Mouse (Mus musculus) midbrain, embryonic 13.5 days (tissue): ENCODE measurements around the gene Raf1. TPM values are rescaled to one million over a fixed set of nuclear protein-coding genes. Genes with fewer than 3 reads are reported as not detected.

ENCODE experiments used
- ATAC-seq: fragments of 200-750 bp; cut with Nextera tagmentation; 2 replicates; pipeline ENCODE4 v1.8.0; 2017; ENCODE audit warnings: mild to moderate bottlenecking, moderate TSS enrichment, moderate library complexity
- H3K27ac ChIP-seq: fragments of 300-500 bp; sonication (generic); 2 replicates; pipeline ENCODE4 v1.5.1; 2015; ENCODE audit warnings: inconsistent platforms, mild to moderate bottlenecking, moderate library complexity
- H3K27me3 ChIP-seq: fragments of 300-500 bp; sonication (generic); 2 replicates; pipeline ENCODE4 v1.6.1; 2015; ENCODE audit warnings: mild to moderate bottlenecking, inconsistent platforms
- H3K36me3 ChIP-seq: fragments of 300-500 bp; sonication (generic); 2 replicates; pipeline ENCODE4 v1.6.1; 2015; ENCODE audit warnings: mild to moderate bottlenecking, inconsistent platforms
- H3K4me1 ChIP-seq: fragments of 300-500 bp; sonication (generic); replicated peaks from 2 replicates; pipeline ENCODE4 v1.6.1; 2015; ENCODE audit warnings: inconsistent platforms
- H3K4me2 ChIP-seq: fragments of 300-500 bp; sonication (generic); replicated peaks from 2 replicates; pipeline ENCODE4 v1.6.1; 2015; ENCODE audit warnings: moderate library complexity, mild to moderate bottlenecking, inconsistent platforms
- H3K4me3 ChIP-seq: fragments of 300-500 bp; sonication (generic); replicated peaks from 2 replicates; pipeline ENCODE4 v1.5.1; 2015; ENCODE audit warnings: mild to moderate bottlenecking, inconsistent platforms
- H3K9ac ChIP-seq: fragments of 300-500 bp; sonication (generic); replicated peaks from 2 replicates; pipeline ENCODE4 v1.6.1; 2015; ENCODE audit warnings: mild to moderate bottlenecking, inconsistent platforms
- H3K9me3 ChIP-seq: fragments of 300-500 bp; sonication (generic); 2 replicates; pipeline ENCODE4 v1.6.1; 2016; ENCODE audit warnings: mild to moderate bottlenecking, inconsistent platforms
- WGBS: fragments of 180-500 bp; shearing (Covaris S2); methylation state at CpG from one replicate; pipeline ENCODE4 v1.1.7; 2015; 5-methylcytosine and 5-hydroxymethylcytosine counted together
- polyA plus RNA-seq: library from polyadenylated mRNA; unstranded; fragments of >200 nt; fragmentation: Nextera tagmentation; extraction: Ambion mirVana; gene quantifications from 2 replicates; pipeline ENCODE4 v1.2.1, GENCODE M21; 2015

Gene Raf1
- polyA plus RNA-seq, 1 experiment from 2014 or later, result 159 TPM

GRCm38 (mm10) chr6:115601715-115602523 lies 74.5 kb downstream of the Raf1 start, which contains the start of gene Mkrn2:
Gene Mkrn2, plus strand, starts transcription at chr6:115601902.
- Histone ChIP-seq H3K27me3 (no peaks in the 10 kb centered on the region), H3K4me1 (peaks cover 18% of the 10 kb centered on the region), H3K9me3 (no peaks in the 10 kb centered on the region), H3K4me2 (peak within 1 kb of the TSS; percentile 65), H3K27ac (peak within 1 kb of the TSS; percentile 77), H3K4me3 (peak within 1 kb of the TSS; percentile 82), H3K9ac (peak within 1 kb of the TSS; percentile 86), H3K36me3 (peaks cover 3% of the 10 kb centered on the region; the same call in 1 of the 2 replicates)
- ATAC-seq, result peak; percentile 94
- under 1% methylated on average over 57 of the region's 61 CpGs for WGBS

- Histone ChIP-seq H3K36me3 (peaks cover 2% of the 10 kb centered on the region; the same call in 1 of the 2 replicates), H3K27me3 (no peaks in the 10 kb centered on the region), H3K9ac (no peak overlapping the region), H3K4me2 (peak overlapping the region; percentile 65), H3K27ac (no peak overlapping the region), H3K9me3 (no peaks in the 10 kb centered on the region), H3K4me3 (peak overlapping the region; percentile 82), H3K4me1 (peaks cover 15% of the 10 kb centered on the region)
- ATAC-seq, result peak; percentile 37
- WGBS, result 67% methylated on average over 4 of the region's 4 CpGs
These were observed 75.1 kb downstream of the Raf1 start for GRCm38 (mm10) chr6:115601322-115601714.

- H3K4me3 ChIP-seq, result no peak overlapping the region
- no peak overlapping the region for H3K9ac ChIP-seq
- H3K27ac ChIP-seq, result no peak overlapping the region
- no peak for ATAC-seq
- no peaks in the 10 kb centered on the region for H3K27me3 ChIP-seq
- H3K4me1 ChIP-seq, result no peaks in the 10 kb centered on the region
- WGBS, result 69% methylated on average over 3 of the region's 3 CpGs
- no peaks in the 10 kb centered on the region for H3K36me3 ChIP-seq
- H3K4me2 ChIP-seq, result no peak overlapping the region
- no peaks in the 10 kb centered on the region for H3K9me3 ChIP-seq
These were observed 80.8 kb downstream of the Raf1 start for GRCm38 (mm10) chr6:115595667-115596066.

- ATAC-seq, result no peak
- 90% methylated on average over 3 of the region's 3 CpGs for WGBS
These were observed 82.0 kb downstream of the Raf1 start for GRCm38 (mm10) chr6:115594463-115594862.

GRCm38 (mm10) chr6:115593252-115593651 lies 83.2 kb downstream of the Raf1 start:
- H3K27me3 ChIP-seq, result no peaks in the 10 kb centered on the region
- no peak for ATAC-seq
- no peaks in the 10 kb centered on the region for H3K4me1 ChIP-seq
- no peak overlapping the region for H3K9ac ChIP-seq
- WGBS, result 73% methylated on average over 4 of the region's 4 CpGs
- no peaks in the 10 kb centered on the region for H3K36me3 ChIP-seq
- no peak overlapping the region for H3K4me3 ChIP-seq
- no peak overlapping the region for H3K27ac ChIP-seq
- no peak overlapping the region for H3K4me2 ChIP-seq
- no peaks in the 10 kb centered on the region for H3K9me3 ChIP-seq

More at GRCm38 (mm10) chr6:115594463-115594862, 82.0 kb downstream of the Raf1 start:
- Histone ChIP-seq H3K4me2 (no peak overlapping the region), H3K4me3 (no peak overlapping the region), H3K27ac (no peak overlapping the region), H3K9ac (no peak overlapping the region), H3K27me3 (no peaks in the 10 kb centered on the region), H3K9me3 (no peaks in the 10 kb centered on the region), H3K4me1 (no peaks in the 10 kb centered on the region), H3K36me3 (no peaks in the 10 kb centered on the region)

GRCm38 (mm10) chr6:115592458-115592857 lies 84.0 kb downstream of the Raf1 start, which contains the start of gene Mkrn2os:
Gene Mkrn2os, minus strand, starts transcription at chr6:115592576.
- Histone ChIP-seq H3K9me3 (no peaks in the 10 kb centered on the region), H3K4me1 (no peaks in the 10 kb centered on the region), H3K27me3 (no peaks in the 10 kb centered on the region), H3K4me2 (no peak within 1 kb of the TSS), H3K4me3 (no peak within 1 kb of the TSS), H3K36me3 (no peaks in the 10 kb centered on the region), H3K9ac (no peak within 1 kb of the TSS), H3K27ac (no peak within 1 kb of the TSS)
- ATAC-seq, result no peak
- WGBS, result 67% methylated on average over 5 of the region's 5 CpGs

- no peak for ATAC-seq
- no peak overlapping the region for H3K4me2 ChIP-seq
These were observed 84.6 kb downstream of the Raf1 start for GRCm38 (mm10) chr6:115591692-115592359.

GRCm38 (mm10) chr6:115586321-115586720 lies 90.1 kb downstream of the Raf1 start:
- no peak overlapping the region for H3K4me2 ChIP-seq
- no peak for ATAC-seq

More at GRCm38 (mm10) chr6:115591692-115592359, 84.6 kb downstream of the Raf1 start:
- Histone ChIP-seq H3K9me3 (no peaks in the 10 kb centered on the region), H3K36me3 (no peaks in the 10 kb centered on the region), H3K27ac (no peak overlapping the region), H3K4me1 (no peaks in the 10 kb centered on the region), H3K4me3 (no peak overlapping the region), H3K9ac (no peak overlapping the region), H3K27me3 (no peaks in the 10 kb centered on the region)
- 90% methylated on average over 19 of the region's 19 CpGs for WGBS

GRCm38 (mm10) chr6:115584176-115584575 lies 92.3 kb downstream of the Raf1 start:
- H3K9me3 ChIP-seq, result no peaks in the 10 kb centered on the region
- peaks cover 23% of the 10 kb centered on the region for H3K36me3 ChIP-seq
- no peak for ATAC-seq
- H3K4me3 ChIP-seq, result no peak overlapping the region
- H3K27me3 ChIP-seq, result no peaks in the 10 kb centered on the region
- WGBS, result 75% methylated on average over 3 of the region's 3 CpGs
- no peak overlapping the region for H3K27ac ChIP-seq
- H3K4me1 ChIP-seq, result no peaks in the 10 kb centered on the region
- H3K4me2 ChIP-seq, result no peak overlapping the region
- H3K9ac ChIP-seq, result no peak overlapping the region

More at GRCm38 (mm10) chr6:115586321-115586720, 90.1 kb downstream of the Raf1 start:
- H3K9ac ChIP-seq, result no peak overlapping the region
- no peaks in the 10 kb centered on the region for H3K9me3 ChIP-seq
- 88% methylated on average over 10 of the region's 10 CpGs for WGBS
- no peak overlapping the region for H3K27ac ChIP-seq
- H3K4me1 ChIP-seq, result no peaks in the 10 kb centered on the region
- H3K36me3 ChIP-seq, result peaks cover 5% of the 10 kb centered on the region
- H3K4me3 ChIP-seq, result no peak overlapping the region
- H3K27me3 ChIP-seq, result no peaks in the 10 kb centered on the region

GRCm38 (mm10) chr6:115583430-115584125 lies 92.9 kb downstream of the Raf1 start:
- Histone ChIP-seq H3K36me3 (peaks cover 29% of the 10 kb centered on the region), H3K9me3 (no peaks in the 10 kb centered on the region), H3K27me3 (no peaks in the 10 kb centered on the region), H3K4me3 (no peak overlapping the region), H3K9ac (no peak overlapping the region), H3K27ac (no peak overlapping the region), H3K4me2 (no peak overlapping the region), H3K4me1 (no peaks in the 10 kb centered on the region)
- ATAC-seq, result no peak
- 86% methylated on average over 6 of the region's 6 CpGs for whole genome bisulfite sequencing

- WGBS, result 76% methylated on average over 10 of the region's 10 CpGs
- Histone ChIP-seq H3K27ac (no peak overlapping the region), H3K4me3 (no peak overlapping the region), H3K9me3 (no peaks in the 10 kb centered on the region), H3K27me3 (no peaks in the 10 kb centered on the region), H3K4me1 (no peaks in the 10 kb centered on the region), H3K36me3 (peaks cover 39% of the 10 kb centered on the region), H3K9ac (no peak overlapping the region), H3K4me2 (no peak overlapping the region)
- no peak for ATAC-seq
These were observed 93.9 kb downstream of the Raf1 start for GRCm38 (mm10) chr6:115582328-115583115.
